Mouse (Mus musculus): ENCODE results near the gene Gm21962.
"Not testable (repeated sequence)": the region's sequence is repeated elsewhere in the genome, so short reads cannot be mapped to it uniquely, and the experiment has no call there.

Gm21962 gene

GRCm38 (mm10) chr3:137671224-137671623 is at the start of gene Gm21962:
TSS of gene Gm21962 (plus strand) at chr3:137671524.
- not testable (repeated sequence) for DNase-seq (ENCODE audit: low read depth, low spot score)

DNA sequence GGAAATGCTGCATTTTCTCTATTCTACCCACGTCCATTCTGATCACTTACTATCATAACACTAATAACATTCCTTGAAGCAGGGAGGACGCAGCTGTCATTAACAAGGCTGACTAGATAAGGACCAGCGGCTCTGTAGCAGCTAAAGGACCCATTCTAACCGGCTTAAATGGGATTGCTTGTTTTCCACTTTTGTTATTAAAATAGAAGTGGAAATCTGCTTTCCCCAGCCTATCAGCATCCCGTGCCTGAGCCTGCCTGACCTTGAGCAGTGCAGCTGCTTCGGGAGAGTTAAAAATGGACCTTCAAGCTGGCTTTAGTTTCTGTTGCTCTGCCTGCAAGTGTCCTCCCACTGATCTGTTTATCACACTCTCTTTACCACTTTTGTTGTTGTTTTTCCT is 49.2 kb upstream of the Gm21962 start:
- no peak for DNase-seq (ENCODE audit: low read depth, low spot score)

DNA sequence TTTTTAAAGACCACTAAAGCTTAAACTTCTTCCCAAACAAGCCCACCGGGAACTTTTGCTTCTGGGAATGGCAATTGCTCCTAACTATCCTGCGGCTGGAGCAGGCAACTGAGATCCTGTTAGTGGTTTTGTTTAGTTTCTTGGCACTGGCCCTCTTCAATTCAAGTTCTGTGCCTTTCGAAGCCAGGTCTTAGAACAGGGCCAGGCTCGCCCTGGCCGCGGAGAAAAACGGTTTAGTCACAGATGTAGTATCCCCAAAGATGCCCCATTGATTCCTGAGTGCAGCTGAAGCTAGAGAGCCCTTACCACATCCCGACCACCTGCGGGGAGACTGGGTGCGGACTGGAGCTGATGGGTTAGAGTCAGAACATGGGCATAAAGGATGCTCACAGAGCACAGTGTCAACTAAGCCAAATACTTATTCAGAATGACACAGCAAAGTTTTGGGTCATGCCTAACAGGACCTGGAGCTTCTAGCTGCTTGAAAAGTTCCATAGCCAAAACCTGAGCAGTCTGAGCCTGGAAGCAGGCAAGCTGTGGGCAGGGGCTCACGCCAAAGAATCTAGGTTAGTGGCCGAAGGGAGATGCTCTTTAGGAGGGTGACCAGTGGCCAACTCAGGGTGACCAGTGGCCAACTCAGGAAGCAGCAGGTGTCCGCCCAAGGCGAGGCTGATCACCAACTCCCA is 48.3 kb upstream of the Gm21962 start:
- no peak for DNase-seq (ENCODE audit: low read depth, low spot score)

DNA sequence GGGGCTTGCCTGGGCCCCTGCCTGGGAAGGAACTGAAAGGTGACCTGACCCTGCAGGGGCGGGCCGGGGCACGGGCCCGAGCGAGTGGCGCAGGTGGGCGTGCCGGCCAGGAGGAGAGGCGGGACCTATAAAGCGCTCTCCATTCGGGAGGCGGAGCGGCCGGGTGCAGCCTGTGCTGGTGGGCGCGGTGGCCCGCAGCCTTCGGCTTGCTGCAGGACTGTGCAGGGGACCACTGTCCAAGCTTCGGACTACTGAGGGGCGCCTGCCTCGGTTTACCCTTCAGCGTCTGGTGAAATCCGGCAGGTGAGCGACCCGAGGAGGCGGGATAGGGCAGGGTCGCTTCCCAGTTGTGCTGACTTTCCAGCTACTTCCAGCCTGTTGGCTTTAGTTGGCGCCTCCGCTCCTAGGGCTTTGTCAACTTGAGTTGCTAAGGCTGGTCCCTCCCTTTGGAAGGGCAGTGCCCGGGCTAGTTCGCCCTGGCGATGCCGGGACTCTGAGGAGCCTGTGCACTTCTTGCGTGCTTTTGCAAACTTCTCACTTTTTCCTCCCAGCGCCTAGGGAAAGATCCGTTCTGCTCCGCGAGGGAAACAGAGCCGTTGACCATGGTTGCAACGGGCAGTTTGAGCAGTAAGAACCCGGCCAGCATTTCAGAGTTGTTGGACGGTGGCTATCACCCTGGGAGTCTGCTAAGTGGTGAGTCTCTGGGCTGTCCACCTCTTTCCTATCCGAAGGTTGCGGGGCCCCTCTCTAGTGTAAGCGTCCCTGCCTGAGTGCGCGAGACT is 47.6 kb upstream of the Gm21962 start:
- no peak for DNase-seq (ENCODE audit: low read depth, low spot score)

DNA sequence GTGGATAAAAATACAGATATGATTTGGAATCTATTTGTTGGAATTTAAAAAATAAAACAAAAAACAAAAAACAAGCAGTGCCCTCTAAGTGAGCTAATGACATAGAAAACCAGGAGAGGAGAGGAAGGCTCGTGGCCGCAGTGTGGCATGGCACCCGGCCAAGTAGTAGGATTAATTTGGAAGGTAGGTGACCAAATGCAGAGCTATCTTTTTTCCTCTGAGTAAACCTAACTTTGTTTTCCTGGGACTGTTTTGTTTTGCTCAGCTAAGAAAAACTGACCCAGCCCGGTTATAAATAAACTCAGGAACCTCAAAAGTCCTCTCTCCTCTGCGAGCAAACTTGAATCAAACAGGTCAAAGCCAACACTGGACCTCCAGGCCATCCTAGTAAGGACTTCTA is 46.3 kb upstream of the Gm21962 start:
- no peak for DNase-seq (ENCODE audit: low read depth, low spot score)

DNA sequence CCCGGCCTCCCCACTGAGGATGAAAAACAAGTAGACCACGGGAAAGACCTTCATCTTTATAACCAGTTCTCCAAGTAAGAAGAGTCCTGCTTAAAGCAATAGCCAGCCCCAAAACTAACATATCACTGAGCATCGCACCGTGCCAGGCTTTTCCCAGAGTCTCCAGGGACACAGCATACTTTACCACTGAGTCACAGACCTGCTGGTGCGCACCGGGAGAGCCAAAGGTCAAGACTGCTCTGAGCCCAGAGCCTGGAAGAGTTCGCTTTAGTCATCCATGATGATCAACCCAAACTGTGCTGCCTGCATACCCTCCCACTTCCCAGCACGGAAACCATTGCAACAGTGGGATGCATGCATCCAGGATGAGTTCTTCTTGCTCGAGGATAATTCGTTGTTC is 37.6 kb upstream of the Gm21962 start:
- no peak for DNase-seq (ENCODE audit: low read depth, low spot score)

DNA sequence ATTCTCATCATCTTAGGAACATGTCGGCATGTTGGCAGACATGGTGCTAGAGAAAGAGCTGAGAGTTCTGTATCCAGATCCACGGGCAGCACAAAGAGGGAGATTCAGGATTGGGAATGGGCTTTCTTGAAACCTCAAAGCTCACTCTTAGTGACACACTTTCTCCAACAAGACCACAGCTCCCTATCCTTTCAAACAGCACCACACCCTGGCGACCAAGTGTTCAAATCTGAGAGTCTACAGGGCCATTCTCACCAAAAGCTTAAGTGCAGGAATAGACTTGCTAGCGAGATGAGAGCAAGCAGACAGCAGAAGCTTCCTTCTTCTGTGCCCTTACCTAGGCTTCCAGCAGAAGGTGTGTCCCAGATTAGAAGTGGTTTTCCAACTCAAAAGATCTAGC is 34.8 kb upstream of the Gm21962 start:
- DNase-seq (ENCODE audit: low read depth, low spot score): no peak

DNA sequence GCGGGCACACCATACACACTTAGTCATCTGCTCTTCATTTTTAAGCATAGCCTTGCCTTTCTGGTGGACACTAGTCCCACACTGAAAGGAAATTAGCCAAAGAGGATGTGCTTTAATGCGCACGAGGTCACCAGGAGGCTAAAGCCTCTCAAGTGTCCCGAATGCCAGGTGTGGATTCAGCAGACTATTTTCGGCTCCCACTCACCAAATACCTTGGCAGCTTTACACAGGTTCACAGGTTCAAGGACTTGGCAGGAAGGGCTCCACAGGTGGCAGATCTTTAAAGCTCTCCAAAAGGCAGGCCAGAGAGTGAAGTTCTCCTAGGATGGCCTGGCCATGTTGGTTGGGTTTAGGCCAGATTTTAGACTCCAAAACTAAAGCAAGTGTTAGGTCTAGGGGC is 30.1 kb upstream of the Gm21962 start:
- DNase-seq (ENCODE audit: low read depth, low spot score): no peak

GRCm38 (mm10) chr3:137642137-137642536 is 29.2 kb upstream of the Gm21962 start:
- DNase-seq (ENCODE audit: low read depth, low spot score): no peak

DNA sequence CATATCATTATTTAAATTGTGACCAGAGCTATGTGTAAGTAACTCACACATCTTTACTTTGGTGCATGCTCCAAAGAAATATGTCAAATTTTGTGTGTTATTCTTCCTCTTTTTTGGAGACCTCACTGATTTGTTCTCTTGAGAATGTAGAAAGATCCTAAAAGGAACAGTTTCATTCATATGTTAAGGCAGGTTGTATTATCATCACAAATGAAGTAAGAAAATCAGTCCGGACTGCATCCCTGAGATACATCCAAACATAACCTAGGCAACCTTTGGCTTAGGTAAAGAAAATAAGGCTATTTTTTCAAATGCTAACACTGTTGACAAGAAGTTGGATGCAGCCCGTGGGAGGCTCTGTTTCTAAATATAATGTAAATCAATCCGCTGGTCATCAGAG is 28.8 kb upstream of the Gm21962 start:
- no peak for DNase-seq (ENCODE audit: low read depth, low spot score)

GRCm38 (mm10) chr3:137644081-137644480 is 27.2 kb upstream of the Gm21962 start:
- DNase-seq (ENCODE audit: low read depth, low spot score): no peak

- no peak for DNase-seq (ENCODE audit: low read depth, low spot score)
Observed at GRCm38 (mm10) chr3:137644947-137645346, 26.4 kb upstream of the Gm21962 start.

DNA sequence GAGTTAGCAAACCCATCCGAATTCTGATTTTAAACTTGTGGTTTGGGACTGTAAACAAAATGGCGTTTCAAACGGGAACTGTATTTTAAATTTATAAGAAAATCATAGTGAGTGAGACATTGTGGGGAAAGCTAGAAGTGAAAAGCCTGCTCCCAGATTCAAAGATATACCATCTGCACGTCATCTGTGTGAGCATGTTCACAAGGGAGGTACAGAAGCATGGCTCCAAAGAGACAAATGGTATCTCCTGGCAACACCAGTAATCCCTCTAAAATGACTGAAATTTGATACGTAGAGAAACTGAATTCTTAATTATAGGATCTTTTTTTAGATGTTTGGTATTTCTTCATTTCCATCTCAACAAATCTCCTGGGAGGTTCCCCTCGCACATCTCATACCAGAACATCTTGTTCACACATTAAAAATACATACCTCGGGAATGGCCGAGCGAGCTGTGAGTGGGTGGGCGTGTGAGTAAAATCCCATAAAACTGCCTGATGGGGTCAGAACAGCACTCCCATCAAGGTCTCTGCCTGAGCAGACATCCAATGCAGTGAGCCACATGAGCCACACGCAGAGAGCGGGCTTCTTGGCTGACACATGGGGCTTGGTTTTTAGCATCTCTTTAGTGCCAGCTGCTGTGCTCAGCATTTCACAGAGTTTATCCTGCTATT is 23.8 kb upstream of the Gm21962 start:
- peak; percentile 72 for DNase-seq (ENCODE audit: low read depth, low spot score)

- DNase-seq (ENCODE audit: low read depth, low spot score): no peak
Observed at GRCm38 (mm10) chr3:137649112-137649511, 22.2 kb upstream of the Gm21962 start.

GRCm38 (mm10) chr3:137652853-137653252 is 18.5 kb upstream of the Gm21962 start:
- no peak for DNase-seq (ENCODE audit: low read depth, low spot score)

GRCm38 (mm10) chr3:137680923-137681322 is 9.6 kb downstream of the Gm21962 start:
- DNase-seq (ENCODE audit: low read depth, low spot score): peak; percentile 22

GRCm38 (mm10) chr3:137682911-137683806 is 11.8 kb downstream of the Gm21962 start:
- peak; percentile 78 for DNase-seq (ENCODE audit: low read depth, low spot score)

- DNase-seq (ENCODE audit: low read depth, low spot score): no peak
Observed at GRCm38 (mm10) chr3:137683807-137684403, 12.6 kb downstream of the Gm21962 start.

DNA sequence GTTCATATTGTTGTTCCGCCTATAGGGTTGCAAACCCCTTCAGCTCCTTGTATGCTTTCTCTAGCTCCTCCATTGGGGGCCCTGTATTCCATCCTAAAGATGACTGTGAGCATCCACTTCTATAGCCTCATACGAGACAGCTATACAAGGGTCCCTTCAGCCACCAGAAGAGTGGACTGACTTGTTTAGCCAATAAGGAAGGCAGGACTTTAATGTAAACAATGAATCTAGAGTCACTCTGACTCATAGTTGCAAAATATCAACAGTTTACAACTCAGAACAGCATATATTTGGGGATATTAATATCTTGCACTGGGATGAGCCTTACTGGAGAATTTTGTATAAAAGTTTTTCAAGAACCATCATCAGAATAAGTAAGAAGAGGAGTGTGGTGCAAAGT is 15.6 kb downstream of the Gm21962 start:
- DNase-seq (ENCODE audit: low read depth, low spot score): no peak

DNA sequence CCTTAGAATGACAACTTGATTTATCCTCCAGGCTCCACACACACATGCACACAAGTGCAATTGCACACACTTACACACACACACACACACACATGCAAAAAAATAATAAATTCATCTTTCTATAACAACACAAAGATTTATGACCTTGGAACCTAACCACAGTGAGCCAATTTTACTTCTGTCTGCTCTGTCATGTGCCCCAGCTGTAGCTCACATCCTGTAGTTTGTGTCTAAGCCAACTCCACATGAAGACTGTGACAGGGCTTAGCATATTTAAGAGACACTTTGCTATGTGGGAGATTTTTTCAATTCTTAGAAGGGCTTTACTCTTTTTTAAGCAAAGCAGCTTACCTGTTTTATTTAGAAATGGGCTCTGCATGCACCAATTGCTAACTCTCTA is 20.2 kb downstream of the Gm21962 start:
- DNase-seq (ENCODE audit: low read depth, low spot score): no peak

GRCm38 (mm10) chr3:137715946-137716345 is 44.6 kb downstream of the Gm21962 start:
- DNase-seq (ENCODE audit: low read depth, low spot score): no peak

Measured in brain, embryonic 18.5 days (tissue).